Mouse (Mus musculus): ENCODE measurements around the gene Ajap1.

Gene Ajap1

DNA sequence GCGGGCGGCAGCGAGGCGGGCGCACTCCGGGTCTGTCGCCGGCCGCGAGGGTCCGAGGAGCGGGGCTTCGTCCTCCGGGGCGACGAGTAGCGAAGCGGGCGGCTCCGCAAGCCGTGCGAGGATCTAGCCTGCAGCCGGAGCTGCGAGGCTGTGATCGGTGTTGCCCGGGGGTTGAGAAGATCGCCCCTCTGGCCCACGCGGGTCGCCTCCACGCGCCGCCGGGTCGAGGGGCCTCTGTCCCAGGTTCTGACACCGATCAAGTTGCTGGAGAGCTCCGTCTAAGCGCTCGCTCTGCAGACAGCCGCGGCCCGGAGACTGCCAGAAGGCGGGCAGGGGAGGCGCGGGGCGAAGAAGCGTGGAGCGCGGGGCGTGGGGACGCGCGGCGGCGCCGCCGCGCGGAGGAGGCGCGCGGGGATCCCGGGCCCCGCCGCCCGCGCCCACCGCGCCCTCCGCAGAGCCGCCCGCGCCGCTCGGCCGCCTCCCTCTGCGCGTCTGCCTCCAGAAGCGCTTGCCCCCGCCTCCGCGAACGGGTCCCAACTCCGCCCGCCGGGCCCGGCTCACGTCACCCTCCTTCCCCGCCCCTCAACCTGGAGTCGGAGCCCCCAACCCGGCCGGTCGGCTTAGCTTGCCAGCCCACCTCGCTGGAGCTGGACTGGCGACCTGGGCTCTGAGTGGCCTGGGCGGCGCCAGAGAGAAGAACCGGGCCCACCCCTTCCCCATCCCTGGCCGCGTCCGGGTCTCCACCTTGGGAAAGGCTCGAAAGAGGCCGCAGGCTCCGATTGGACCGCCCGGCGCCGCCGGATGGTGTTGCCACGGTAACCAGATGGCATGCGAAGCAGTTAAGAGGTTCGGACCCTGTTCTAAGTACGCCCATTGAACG is at the start of gene Ajap1:
Gene Ajap1 (minus strand): TSS at position 353 of the 880 bp plus-strand sequence.
- ATAC-seq (ENCODE audit: low TSS enrichment), result peak; percentile 17

DNA sequence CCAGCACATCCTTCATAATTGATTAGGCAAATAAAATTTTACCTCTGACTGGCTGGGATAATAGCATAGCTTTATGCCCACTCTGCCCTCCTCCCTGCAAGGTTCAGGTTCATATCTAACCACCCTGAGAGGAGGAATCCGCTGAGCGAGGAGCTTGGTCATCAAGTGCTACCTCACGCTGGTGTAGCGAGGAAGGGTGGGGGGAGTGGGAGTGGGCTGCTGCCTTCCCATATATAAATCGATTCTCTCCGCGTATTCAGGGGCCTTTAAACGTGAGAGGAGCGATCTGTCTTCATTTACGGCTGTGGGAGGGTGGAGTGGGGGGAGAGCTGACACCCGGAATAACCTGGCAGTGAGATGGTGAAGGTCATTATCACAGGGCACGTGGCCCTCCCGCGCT is 47.9 kb upstream of the Ajap1 start:
- no peak for ATAC-seq (ENCODE audit: low TSS enrichment)

DNA sequence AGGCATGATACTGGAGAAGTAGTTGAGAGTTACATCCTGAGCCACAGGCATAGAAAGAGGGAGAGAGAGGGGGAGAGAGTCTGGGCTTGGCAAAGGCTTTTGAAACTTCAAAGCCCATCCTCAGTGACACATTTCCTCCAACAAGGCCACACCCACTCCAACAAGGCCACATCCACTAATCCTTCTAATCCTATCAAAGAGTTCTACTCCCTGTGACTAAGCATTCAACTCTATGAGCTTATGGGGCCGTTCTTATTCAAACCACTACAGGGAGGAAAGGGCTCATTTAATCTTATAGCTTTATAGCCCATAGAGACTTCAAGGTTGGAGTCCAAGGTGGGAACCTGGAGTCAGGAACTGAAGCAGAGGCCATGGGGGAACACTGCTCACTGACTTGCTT is 39.0 kb upstream of the Ajap1 start:
- ATAC-seq (ENCODE audit: low TSS enrichment), result no peak

DNA sequence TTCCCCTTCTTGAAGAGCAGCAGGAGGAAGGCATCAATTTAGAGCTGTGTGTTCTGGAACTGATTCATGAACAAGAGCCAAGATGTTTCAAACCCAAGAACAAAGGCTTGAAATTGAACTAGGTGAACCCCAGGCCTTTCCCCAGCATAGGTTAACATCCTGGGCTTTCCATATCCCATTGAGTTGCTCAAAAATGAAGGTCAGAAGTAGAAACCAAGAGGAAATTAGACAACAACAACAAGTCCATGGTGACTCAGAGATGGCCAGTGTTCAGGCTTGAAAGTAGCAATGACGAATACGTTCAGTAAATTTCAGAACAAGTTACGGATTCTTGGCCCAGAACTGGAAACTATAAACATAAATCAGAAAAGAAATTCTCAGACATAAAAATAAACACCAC is 37.3 kb upstream of the Ajap1 start:
- no peak for ATAC-seq (ENCODE audit: low TSS enrichment)

DNA sequence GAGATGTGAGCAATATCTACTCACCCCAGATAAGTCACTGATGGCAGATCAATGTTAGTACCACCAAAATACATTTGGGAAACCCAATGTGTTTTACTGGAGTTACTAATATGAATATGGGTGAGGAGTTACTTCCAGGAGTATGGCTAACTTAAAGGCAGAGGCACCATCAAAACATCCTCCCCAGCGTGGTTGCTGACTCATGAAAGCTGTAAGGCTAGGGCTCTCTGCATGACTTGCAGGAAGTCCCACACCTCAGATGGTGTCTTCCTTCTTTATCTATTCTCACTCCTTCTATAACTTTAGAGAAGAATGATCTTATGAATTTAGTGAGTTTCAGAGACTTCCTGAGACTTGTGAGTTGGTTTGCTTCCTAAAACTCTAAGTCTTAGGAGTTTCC is 36.7 kb upstream of the Ajap1 start:
- no peak for ATAC-seq (ENCODE audit: low TSS enrichment)

DNA sequence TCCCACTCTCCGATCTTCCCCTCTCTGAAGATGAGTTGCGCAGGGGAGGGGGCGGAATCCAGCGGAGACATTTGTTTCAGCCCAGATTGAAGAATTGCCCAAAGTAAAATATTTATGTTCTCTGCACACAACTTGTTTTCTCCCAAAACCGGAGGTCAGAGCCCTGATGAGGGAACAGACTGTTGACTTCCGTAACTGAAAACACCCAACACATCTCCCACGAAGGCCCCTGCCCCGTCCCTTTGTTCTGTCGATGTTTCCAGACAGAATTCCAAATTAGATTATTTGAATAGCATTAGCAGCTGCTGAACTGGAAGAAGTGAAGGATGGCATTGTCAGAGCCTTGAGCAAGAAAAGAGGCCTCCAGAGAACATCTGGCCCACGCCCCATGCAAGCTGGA is 33.2 kb upstream of the Ajap1 start:
- ATAC-seq (ENCODE audit: low TSS enrichment), result no peak

DNA sequence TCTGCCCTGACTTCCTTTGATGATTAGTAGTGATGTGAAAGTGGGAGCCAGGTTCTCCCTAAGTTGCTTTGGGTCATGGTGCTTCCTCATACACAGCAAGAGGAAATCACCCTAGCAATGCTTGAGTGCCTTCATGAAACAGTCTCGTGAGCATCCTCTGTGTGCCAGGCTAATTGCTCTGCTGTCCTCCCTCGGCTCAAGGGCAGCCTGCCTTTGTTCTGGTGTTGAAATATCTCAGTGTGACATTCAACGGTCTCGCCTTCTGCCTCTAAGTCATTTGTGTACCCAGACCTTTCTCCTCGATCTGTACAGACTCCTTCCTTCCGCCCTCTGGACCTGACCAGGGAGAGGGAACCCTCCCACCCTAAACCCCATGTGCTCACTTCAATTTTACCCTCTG is 31.5 kb upstream of the Ajap1 start:
- no peak for ATAC-seq (ENCODE audit: low TSS enrichment)

DNA sequence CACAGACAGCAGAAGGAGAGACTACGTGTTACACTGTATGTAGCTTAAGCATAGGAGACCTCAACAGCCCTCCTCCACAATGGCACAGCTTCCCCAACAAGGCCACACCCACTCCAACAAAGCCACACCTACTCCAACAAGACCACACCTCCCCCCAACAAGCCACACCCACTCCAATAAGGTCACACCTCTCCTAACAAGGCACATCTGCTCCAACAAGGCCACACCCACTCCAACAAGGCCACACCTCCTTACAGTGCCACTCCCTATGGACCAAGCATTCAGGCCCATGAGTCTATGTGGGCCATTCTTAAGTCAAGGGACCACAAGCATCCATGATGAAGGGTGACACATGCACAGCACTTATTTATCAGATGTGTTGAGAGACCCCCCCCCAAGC is 28.9 kb upstream of the Ajap1 start:
- ATAC-seq (ENCODE audit: low TSS enrichment), result no peak

DNA sequence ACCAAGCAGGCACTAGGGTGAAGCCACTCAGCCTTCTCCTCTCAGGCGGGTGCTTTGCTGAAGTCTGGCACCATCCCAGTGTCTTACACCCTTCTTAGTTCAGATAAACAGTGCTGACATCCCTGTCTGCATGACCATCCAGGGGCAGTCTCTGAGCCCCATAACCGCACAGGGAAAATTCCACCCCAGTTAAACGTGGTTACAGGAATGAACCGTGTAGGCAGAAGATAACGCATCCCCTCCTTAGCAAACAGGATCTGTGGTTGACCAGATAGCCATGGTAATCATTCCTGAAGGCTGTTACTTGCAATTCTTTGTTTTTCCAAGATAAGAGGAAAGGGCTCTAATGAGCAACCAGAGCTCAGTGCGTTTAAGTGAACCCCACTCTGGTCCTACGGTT is 19.3 kb upstream of the Ajap1 start:
- ATAC-seq (ENCODE audit: low TSS enrichment), result no peak

DNA sequence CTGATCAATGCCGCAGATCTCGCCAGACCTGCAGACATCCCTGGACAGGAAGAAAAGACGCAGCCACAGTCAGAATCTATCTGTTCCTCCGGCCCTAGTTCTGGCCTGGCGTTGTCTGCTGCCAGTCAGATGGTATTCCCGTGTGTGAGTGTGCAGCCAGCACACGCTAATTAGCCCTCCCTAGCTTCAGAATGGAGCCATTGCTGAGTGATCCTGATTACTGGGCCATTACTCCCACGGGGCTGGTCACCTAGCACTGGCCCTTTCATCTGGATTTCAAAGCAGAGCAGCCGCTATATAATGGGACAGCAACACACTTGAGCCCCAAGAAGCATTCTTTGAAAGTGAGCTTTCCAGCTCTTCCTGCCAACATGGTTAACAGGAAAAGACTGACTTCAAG is 9.8 kb upstream of the Ajap1 start:
- no peak for ATAC-seq (ENCODE audit: low TSS enrichment)

DNA sequence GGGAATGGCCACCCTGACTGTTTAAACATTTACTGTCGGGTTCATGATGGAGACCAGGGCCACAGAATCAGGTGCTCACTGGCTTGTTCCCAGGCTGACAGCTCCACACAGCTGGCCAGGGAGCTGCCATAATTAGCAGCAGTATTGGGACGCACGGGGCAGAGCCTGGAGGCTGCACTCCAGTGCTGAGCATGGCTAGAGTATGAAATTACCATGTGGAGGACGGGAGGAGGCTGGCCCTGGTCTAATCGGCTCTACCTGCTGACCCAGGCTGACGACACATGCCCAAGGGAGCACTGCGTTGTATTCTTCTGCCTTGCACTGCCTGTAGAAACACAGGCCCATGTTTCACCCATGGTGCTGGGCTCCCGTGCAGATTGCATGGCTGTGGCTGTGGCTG is 6.5 kb upstream of the Ajap1 start:
- no peak for ATAC-seq (ENCODE audit: low TSS enrichment)

DNA sequence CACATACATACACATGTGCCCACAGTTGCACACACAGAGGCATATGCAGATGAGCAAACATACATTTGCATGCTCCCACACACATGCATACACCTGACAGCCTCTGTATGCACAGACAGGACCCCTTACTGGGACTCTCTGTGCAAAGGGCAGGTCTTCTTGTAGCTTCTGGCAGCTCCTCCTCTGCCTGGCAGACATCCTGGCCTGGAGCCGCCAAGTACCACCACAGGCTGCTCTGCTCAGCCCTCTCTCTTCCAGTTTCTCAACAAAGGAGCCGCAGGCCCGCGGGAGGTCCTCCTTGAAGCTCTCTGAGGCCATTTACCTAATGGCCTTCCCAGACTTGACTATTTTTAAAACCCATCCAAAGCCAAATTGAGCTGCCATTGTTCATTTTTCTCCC is 3.3 kb upstream of the Ajap1 start:
- ATAC-seq (ENCODE audit: low TSS enrichment), result no peak

DNA sequence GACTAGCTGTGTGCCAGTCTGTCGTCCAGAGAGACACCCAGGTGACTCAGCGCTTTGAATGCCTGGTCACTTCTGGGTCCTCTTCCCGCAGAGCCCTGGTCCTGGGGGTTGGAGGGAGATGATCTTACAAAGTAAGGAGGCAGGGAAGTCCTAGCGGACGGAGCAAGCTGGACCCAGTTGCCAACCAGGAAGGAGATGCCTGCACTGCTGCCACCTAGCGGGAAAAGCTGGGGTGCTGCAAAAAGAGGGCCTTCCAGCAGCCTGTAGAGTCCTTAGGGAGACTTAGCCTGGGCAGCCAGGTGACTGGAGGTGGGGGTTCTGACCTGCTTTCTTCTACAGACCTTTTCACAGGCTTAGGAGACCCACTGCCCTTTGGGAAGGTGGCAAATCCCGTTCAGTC is 1.8 kb upstream of the Ajap1 start:
- ATAC-seq (ENCODE audit: low TSS enrichment), result 0 out of 2 replicates have a peak, but pooled peaks have one; percentile 13

DNA sequence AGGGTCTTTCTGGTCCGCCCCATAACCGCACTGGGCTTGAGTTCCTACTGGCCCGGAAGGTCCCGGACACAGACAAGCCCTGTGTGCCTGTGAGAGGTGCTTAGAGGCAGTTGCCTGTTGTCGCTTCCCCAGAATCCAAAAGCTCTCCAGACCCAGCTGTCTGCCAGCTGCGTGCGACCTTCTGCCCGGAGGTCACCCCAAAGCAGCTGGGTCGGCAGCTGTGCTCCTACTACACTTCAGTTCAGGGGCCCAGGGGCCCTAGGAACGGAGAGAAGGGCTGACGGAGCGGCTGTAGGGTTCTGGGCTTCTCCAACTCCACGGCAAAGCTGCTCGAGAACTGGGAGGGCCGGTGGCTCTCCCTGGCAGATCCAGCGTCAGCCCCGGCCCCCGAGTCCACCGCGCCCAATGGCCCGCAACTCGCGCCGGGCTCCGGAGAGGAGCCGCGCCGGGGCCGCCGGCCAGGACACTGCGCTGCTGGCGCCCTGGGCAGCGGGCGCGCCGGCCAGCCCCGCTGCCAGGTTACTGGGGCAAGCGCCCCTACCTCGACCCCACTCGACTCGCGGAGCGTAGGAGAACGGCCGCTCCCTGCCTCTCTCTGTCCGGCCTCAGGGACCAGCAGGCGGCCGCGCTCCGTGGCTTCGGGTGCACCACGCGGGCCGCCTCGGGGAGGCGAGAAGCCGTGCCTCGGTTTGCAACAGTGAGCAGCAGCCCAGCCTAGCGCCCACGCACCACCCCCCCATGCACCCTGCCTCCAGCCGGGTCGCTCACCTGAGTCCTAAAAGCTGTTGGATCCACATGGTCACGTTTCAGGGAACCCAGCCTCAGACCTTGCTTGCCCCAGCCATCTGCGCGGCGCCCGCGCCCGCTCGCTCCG is 1.0 kb downstream of the Ajap1 start:
- ATAC-seq (ENCODE audit: low TSS enrichment), result no peak

DNA sequence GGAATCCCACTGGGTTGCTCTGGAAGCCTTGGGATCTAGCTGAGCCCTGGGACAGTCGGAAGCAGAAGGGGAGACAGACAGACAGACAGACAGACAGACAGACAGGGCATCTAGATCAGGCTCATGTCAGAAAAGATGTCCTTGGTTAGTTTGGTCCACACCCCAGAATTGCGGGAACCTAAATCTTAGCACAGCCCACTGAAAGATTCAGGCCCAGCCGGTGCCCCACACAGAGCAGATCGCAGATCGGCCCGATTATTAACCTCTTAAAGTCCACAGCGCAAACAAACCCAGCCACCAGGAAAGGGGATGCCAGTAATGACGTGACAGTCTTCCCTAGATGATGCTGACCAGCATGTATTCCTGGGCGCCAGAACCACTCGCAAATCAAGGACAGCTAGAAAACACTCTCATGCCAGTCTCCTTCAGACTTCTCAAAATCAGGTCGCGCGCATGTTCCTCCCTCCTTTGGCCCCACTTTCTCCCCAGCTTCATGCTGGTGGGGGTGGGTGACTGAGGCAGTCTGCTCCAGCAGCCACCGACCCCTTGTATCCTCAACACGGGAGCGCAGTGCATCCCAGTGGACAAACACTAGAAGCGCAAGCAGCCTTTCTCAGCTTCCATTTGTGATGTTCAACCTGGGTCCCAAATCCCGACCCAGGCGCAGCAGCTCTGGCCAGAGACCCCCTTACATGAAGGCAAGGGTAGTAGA is 1.9 kb downstream of the Ajap1 start:
- peak; percentile 44; the same call in 1 of the 2 replicates for ATAC-seq (ENCODE audit: low TSS enrichment)

DNA sequence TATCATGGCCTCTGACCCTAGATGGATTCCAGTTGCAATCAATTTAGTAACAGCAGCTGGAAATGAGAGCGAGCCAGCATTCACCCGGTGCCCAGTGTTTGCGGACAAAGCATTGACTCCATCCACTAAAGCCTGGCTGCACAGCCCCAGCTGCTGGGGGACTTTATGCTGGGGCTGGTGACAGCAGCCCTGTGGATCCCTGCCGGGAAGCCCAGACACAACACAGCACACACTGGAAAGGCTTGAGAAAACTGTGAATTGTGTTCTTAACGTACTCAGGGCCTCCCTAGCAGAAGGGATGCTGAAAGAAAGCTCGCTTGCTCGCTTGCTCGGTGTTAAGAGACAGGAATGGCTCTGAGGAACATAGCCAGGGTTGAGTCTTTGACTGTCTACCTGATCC is 3.5 kb downstream of the Ajap1 start:
- ATAC-seq (ENCODE audit: low TSS enrichment), result no peak

DNA sequence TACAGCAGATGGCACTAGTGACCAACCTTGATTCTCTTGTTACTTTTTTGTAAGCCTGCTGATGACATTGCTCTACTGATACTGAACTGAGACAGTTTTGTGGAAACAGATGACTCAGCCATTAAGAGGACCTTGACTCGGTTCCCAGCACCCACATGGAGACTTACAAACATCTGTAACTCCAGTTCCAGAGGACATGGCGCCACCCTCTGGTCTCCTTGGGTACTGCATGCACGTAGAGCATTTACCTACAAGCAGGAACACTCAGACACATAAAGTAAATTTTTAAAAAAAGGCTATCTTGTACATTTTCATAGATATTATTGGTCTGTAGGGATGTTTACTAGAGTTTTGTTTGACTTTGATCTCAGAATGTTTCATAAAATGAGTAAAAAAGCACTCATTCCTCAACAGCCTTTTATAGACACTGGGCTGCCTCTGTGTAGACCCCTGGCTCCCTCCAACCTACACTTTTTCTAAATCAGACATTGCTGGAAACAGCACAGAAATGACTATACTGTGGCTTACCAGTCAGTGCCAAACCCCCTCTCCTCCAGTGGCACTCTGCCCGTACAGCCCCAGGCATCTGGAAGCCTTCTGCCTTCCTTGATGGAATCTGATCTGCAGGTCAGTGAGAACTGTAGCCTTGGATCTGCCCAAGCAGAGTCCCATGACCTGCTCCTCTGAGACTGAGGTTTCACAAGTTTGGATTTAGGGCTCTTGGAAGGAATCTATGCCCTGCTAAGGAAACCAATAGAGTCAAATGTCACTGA is 8.9 kb downstream of the Ajap1 start:
- ATAC-seq (ENCODE audit: low TSS enrichment), result no peak

DNA sequence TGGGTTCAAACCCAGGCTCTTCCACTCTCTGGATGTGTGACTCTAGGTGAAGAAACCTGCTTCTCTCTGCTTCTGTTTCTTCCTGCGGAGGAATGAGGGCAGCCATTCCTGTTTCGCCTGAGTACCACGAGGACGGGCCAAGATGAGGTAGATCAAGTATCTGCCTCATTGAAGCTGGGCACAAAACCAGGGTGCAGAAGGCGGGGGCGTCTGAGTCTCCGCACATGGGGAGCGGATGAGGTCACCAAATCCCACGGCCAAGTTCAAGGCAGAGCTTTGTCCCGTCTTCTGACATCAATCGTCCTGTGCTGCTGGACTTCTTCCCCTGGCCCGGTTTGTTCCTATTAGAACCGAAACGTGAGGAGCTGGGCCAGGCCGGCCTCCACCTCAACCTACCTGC is 12.9 kb downstream of the Ajap1 start:
- no peak for ATAC-seq (ENCODE audit: low TSS enrichment)

DNA sequence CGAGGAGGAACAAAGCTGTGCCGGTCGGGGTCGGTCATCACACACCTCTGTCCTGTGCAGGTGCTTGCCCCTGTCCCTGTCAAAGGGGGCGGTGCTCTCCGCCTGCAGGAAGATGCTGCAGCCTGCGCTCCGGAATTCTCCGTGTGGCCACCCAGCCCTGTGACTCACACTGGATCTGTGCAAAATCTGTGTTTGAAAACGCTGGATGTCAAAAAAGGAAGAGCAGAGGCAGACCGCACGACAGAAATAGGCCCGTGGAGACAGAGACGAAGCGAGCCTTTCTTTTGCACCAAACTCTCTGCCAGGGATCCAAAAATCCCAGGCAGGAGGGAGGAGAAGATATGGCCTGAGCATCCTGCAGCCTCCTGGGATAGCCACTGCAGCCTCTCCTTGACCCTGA is 22.7 kb downstream of the Ajap1 start:
- ATAC-seq (ENCODE audit: low TSS enrichment), result peak; percentile 79

DNA sequence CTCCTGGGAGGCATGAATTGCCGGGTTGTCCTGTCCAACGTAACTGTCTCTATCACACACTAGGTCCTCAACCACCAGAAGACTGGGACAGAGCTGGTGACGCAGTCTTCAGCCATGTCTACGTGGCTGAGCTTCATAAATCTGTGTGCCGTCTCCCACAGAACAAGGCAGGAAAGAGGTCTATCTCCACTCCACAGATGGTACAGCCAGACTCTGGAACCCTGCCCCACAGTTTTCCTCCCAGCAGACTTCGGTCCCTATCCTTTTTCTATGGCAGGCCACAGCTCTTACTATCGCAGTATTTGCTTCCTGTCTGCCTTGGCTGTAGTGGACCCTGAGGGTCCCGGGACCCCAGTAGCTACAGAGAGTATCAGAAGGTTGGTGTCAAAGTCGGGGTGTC is 23.1 kb downstream of the Ajap1 start:
- ATAC-seq (ENCODE audit: low TSS enrichment), result peak; percentile 53

DNA sequence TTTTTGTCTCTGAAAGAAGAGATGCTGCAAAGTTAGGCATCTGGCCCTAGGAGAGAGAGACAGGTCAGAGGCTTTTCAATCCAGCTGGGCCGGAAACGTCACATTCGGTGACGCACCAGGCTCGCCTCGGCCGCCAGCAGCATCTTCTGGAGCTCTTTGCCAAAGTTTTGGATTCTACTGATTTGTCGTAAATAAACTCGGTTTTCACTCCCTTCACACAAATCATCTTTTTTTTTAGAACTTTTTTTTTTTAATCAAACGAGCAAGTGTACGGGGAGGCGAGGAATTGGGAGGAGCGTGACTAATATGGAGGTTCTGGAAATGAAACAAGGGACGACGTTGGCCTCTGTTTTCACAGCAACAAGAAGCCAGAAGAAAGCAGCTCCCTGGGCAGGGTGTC is 23.8 kb downstream of the Ajap1 start:
- ATAC-seq (ENCODE audit: low TSS enrichment), result no peak

DNA sequence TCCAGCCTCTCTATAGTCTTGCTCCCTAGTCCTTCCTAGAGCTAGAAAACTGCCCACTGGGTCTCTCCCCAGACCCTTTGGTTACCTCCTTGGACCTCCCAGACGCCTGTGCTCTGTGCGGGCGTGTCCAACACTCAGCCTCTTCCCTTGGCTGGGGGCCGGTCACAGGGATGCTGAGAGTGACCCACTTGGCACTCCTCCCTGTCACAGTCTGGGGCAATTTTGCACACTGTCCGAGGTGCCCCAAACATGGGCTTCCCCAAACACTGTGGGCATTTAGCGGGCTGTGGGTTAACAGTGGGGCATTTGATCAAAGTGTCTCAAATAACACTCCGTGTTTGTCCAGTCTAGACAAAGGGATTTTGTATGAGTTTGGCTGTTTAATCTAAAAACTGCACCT is 29.1 kb downstream of the Ajap1 start:
- no peak for ATAC-seq (ENCODE audit: low TSS enrichment)

Measured in frontal cortex, adult (tissue).